Mouse (Mus musculus): ENCODE data around the gene Fam53b. TPM values are rescaled to one million over a fixed set of nuclear protein-coding genes. Genes with fewer than 3 reads are reported as not detected.
A peak's percentile ranks its signal among the peaks of the same experiment; 100 is the strongest.

Gene Fam53b
- polyA plus RNA-seq, 1 experiment from 2014 or later = 16.4 TPM

GRCm38 (mm10) chr7:132748076-132748769, 65.5 kb downstream of the Fam53b start:
- Histone ChIP-seq H3K4me3 (ENCODE audit: low read length) (no peak overlapping the region), H3K27me3 (ENCODE audit: control insufficient read depth, insufficient read depth, low read length) (no peaks in the 10 kb centered on the region), H3K4me2 (ENCODE audit: low read depth, low read length) (no peak overlapping the region), H3K36me3 (ENCODE audit: control insufficient read depth, insufficient read depth) (no peaks in the 10 kb centered on the region), H3K4me1 (ENCODE audit: control insufficient read depth, insufficient read depth, low read length) (peaks cover 12% of the 10 kb centered on the region), H3K9ac (ENCODE audit: low read length) (no peak overlapping the region), H3K27ac (ENCODE audit: low read length) (no peak overlapping the region), H3K9me3 (replicated peaks; ENCODE audit: control insufficient read depth, low read length) (no peaks in the 10 kb centered on the region)
- 0 out of 2 replicates have a peak, but pooled peaks have one; percentile 28 for ATAC-seq (replicated peaks; ENCODE audit: extremely low read depth, insufficient read depth, low FRiP score)
- 72% methylated on average over 3 of the region's 3 CpGs for WGBS

- Histone ChIP-seq H3K9me3 (replicated peaks; ENCODE audit: control insufficient read depth, low read length) (no peaks in the 10 kb centered on the region), H3K4me1 (ENCODE audit: control insufficient read depth, insufficient read depth, low read length) (peaks cover 8% of the 10 kb centered on the region), H3K36me3 (ENCODE audit: control insufficient read depth, insufficient read depth) (no peaks in the 10 kb centered on the region; the same call in 1 of the 2 replicates), H3K4me2 (ENCODE audit: low read depth, low read length) (no peak overlapping the region), H3K27ac (ENCODE audit: low read length) (no peak overlapping the region), H3K9ac (ENCODE audit: low read length) (no peak overlapping the region), H3K4me3 (ENCODE audit: low read length) (no peak overlapping the region), H3K27me3 (ENCODE audit: control insufficient read depth, insufficient read depth, low read length) (no peaks in the 10 kb centered on the region)
- 66% methylated on average over 6 of the region's 6 CpGs for WGBS
- no peak for ATAC-seq (replicated peaks; ENCODE audit: extremely low read depth, insufficient read depth, low FRiP score)
Observed at GRCm38 (mm10) chr7:132747096-132747495, 66.6 kb downstream of the Fam53b start.

- Histone ChIP-seq H3K27me3 (ENCODE audit: control insufficient read depth, insufficient read depth, low read length) (no peaks in the 10 kb centered on the region), H3K4me1 (ENCODE audit: control insufficient read depth, insufficient read depth, low read length) (peaks cover 4% of the 10 kb centered on the region), H3K9me3 (replicated peaks; ENCODE audit: control insufficient read depth, low read length) (no peaks in the 10 kb centered on the region), H3K4me2 (ENCODE audit: low read depth, low read length) (no peak overlapping the region), H3K27ac (ENCODE audit: low read length) (no peak overlapping the region), H3K36me3 (ENCODE audit: control insufficient read depth, insufficient read depth) (no peaks in the 10 kb centered on the region; the same call in 1 of the 2 replicates), H3K9ac (ENCODE audit: low read length) (no peak overlapping the region), H3K4me3 (ENCODE audit: low read length) (no peak overlapping the region)
- 84% methylated on average over 5 of the region's 5 CpGs for WGBS
- ATAC-seq (replicated peaks; ENCODE audit: extremely low read depth, insufficient read depth, low FRiP score) = no peak
Observed at GRCm38 (mm10) chr7:132742912-132743311, 70.8 kb downstream of the Fam53b start.

GRCm38 (mm10) chr7:132739829-132740228, 73.9 kb downstream of the Fam53b start:
- no peak for ATAC-seq (replicated peaks; ENCODE audit: extremely low read depth, insufficient read depth, low FRiP score)
- Histone ChIP-seq H3K36me3 (ENCODE audit: control insufficient read depth, insufficient read depth) (no peaks in the 10 kb centered on the region; the same call in 1 of the 2 replicates), H3K9ac (ENCODE audit: low read length) (no peak overlapping the region), H3K4me2 (ENCODE audit: low read depth, low read length) (no peak overlapping the region), H3K27ac (ENCODE audit: low read length) (no peak overlapping the region), H3K27me3 (ENCODE audit: control insufficient read depth, insufficient read depth, low read length) (no peaks in the 10 kb centered on the region), H3K4me3 (ENCODE audit: low read length) (no peak overlapping the region), H3K4me1 (ENCODE audit: control insufficient read depth, insufficient read depth, low read length) (peaks cover 30% of the 10 kb centered on the region), H3K9me3 (replicated peaks; ENCODE audit: control insufficient read depth, low read length) (no peaks in the 10 kb centered on the region)
- 39% methylated on average over 6 of the region's 6 CpGs for WGBS

GRCm38 (mm10) chr7:132738844-132739243, 74.8 kb downstream of the Fam53b start:
- Histone ChIP-seq H3K9me3 (replicated peaks; ENCODE audit: control insufficient read depth, low read length) (no peaks in the 10 kb centered on the region), H3K4me3 (ENCODE audit: low read length) (no peak overlapping the region), H3K27me3 (ENCODE audit: control insufficient read depth, insufficient read depth, low read length) (no peaks in the 10 kb centered on the region), H3K36me3 (ENCODE audit: control insufficient read depth, insufficient read depth) (no peaks in the 10 kb centered on the region; the same call in 1 of the 2 replicates), H3K27ac (ENCODE audit: low read length) (no peak overlapping the region), H3K4me1 (ENCODE audit: control insufficient read depth, insufficient read depth, low read length) (peaks cover 32% of the 10 kb centered on the region), H3K4me2 (ENCODE audit: low read depth, low read length) (no peak overlapping the region), H3K9ac (ENCODE audit: low read length) (no peak overlapping the region)
- WGBS = 82% methylated on average over 6 of the region's 6 CpGs
- ATAC-seq (replicated peaks; ENCODE audit: extremely low read depth, insufficient read depth, low FRiP score) = no peak

GRCm38 (mm10) chr7:132736099-132736862, 77.4 kb downstream of the Fam53b start:
- 52% methylated on average over 17 of the region's 17 CpGs for WGBS
- H3K9ac ChIP-seq (ENCODE audit: low read length) = peak overlapping the region; percentile 49; the same call in 1 of the 2 replicates
- H3K36me3 ChIP-seq (ENCODE audit: control insufficient read depth, insufficient read depth) = no peaks in the 10 kb centered on the region
- peak; percentile 61; the same call in 1 of the 2 replicates for ATAC-seq (replicated peaks; ENCODE audit: extremely low read depth, insufficient read depth, low FRiP score)
- H3K27me3 ChIP-seq (ENCODE audit: control insufficient read depth, insufficient read depth, low read length) = no peaks in the 10 kb centered on the region
- peak overlapping the region; percentile 83 for H3K27ac ChIP-seq (ENCODE audit: low read length)
- H3K4me1 ChIP-seq (ENCODE audit: control insufficient read depth, insufficient read depth, low read length) = peaks cover 32% of the 10 kb centered on the region
- no peak overlapping the region for H3K4me2 ChIP-seq (ENCODE audit: low read depth, low read length)
- H3K9me3 ChIP-seq (replicated peaks; ENCODE audit: control insufficient read depth, low read length) = no peaks in the 10 kb centered on the region
- H3K4me3 ChIP-seq (ENCODE audit: low read length) = no peak overlapping the region

- H3K36me3 ChIP-seq (ENCODE audit: control insufficient read depth, insufficient read depth) = no peaks in the 10 kb centered on the region
- H3K4me3 ChIP-seq (ENCODE audit: low read length) = no peak overlapping the region
- H3K27me3 ChIP-seq (ENCODE audit: control insufficient read depth, insufficient read depth, low read length) = no peaks in the 10 kb centered on the region
- peak overlapping the region; percentile 83 for H3K27ac ChIP-seq (ENCODE audit: low read length)
- H3K4me1 ChIP-seq (ENCODE audit: control insufficient read depth, insufficient read depth, low read length) = peaks cover 32% of the 10 kb centered on the region
- ATAC-seq (replicated peaks; ENCODE audit: extremely low read depth, insufficient read depth, low FRiP score) = peak; percentile 56
- no peaks in the 10 kb centered on the region for H3K9me3 ChIP-seq (replicated peaks; ENCODE audit: control insufficient read depth, low read length)
- 33% methylated on average over 5 of the region's 5 CpGs for WGBS
- H3K9ac ChIP-seq (ENCODE audit: low read length) = peak overlapping the region; percentile 49; the same call in 1 of the 2 replicates
- no peak overlapping the region for H3K4me2 ChIP-seq (ENCODE audit: low read depth, low read length)
Observed at GRCm38 (mm10) chr7:132735145-132735544, 78.5 kb downstream of the Fam53b start.

GRCm38 (mm10) chr7:132734222-132734621, 79.5 kb downstream of the Fam53b start:
- Histone ChIP-seq H3K36me3 (ENCODE audit: control insufficient read depth, insufficient read depth) (no peaks in the 10 kb centered on the region), H3K4me3 (ENCODE audit: low read length) (no peak overlapping the region), H3K27ac (ENCODE audit: low read length) (no peak overlapping the region), H3K4me1 (ENCODE audit: control insufficient read depth, insufficient read depth, low read length) (peaks cover 28% of the 10 kb centered on the region), H3K4me2 (ENCODE audit: low read depth, low read length) (no peak overlapping the region), H3K9me3 (replicated peaks; ENCODE audit: control insufficient read depth, low read length) (no peaks in the 10 kb centered on the region), H3K27me3 (ENCODE audit: control insufficient read depth, insufficient read depth, low read length) (no peaks in the 10 kb centered on the region), H3K9ac (ENCODE audit: low read length) (no peak overlapping the region)
- ATAC-seq (replicated peaks; ENCODE audit: extremely low read depth, insufficient read depth, low FRiP score) = no peak
- WGBS = 88% methylated on average over 9 of the region's 9 CpGs

- Histone ChIP-seq H3K9me3 (replicated peaks; ENCODE audit: control insufficient read depth, low read length) (no peaks in the 10 kb centered on the region), H3K4me2 (ENCODE audit: low read depth, low read length) (no peak overlapping the region), H3K4me1 (ENCODE audit: control insufficient read depth, insufficient read depth, low read length) (peaks cover 28% of the 10 kb centered on the region), H3K36me3 (ENCODE audit: control insufficient read depth, insufficient read depth) (no peaks in the 10 kb centered on the region), H3K27me3 (ENCODE audit: control insufficient read depth, insufficient read depth, low read length) (no peaks in the 10 kb centered on the region), H3K9ac (ENCODE audit: low read length) (no peak overlapping the region), H3K4me3 (ENCODE audit: low read length) (no peak overlapping the region), H3K27ac (ENCODE audit: low read length) (no peak overlapping the region)
- WGBS = 67% methylated on average over 6 of the region's 6 CpGs
- ATAC-seq (replicated peaks; ENCODE audit: extremely low read depth, insufficient read depth, low FRiP score) = no peak
Observed at GRCm38 (mm10) chr7:132733521-132733920, 80.2 kb downstream of the Fam53b start.
